Mouse (Mus musculus) layer of hippocampus, adult 9-10 months (tissue): ENCODE results near the gene Slc27a1.

ENCODE experiments used
- DNase-seq: peaks from one replicate; pipeline ENCODE4 v3.0.0; 2022; ENCODE audit warnings: low spot score

Slc27a1 gene

DNA sequence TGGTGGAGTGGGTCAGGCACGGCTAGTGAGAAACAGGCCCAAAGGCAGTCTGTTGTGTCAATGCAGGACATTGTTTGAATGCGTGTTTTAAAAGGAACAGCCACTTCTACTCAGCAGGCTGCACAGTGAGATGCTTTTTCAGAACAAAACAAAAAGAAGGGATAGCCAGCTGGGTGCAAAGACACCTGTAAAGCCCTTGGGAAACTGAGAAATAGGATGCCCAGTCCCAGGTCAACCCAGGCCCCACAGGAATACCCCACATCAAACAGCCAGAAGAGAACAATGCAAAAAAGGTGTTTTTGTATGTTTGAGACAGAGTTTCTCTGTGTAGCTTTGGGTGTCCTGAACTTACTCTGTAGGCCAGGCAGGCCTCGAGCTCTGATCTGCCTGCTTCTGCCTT, 20.1 kb downstream of the Slc27a1 start:
- no peak for DNase-seq

DNA sequence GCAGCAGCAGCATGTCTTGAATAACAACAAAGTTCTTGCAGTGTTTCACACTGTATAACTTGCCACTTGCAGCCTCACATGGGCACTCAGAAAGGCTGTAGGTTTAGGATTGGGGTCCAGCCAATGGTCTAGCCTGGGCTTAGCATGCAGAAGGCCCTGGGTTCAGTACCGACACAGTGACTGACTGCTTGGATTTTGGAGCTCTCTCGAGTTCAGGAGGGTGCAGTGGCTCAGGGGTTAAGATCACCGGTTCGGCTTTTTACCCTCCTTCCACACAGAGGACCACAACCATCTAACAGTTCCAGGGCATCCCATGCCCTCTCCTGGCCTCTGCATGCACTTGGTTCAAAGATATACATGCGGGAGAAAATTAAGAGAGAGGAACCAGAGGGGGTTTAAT, 22.3 kb downstream of the Slc27a1 start:
- no peak for DNase-seq

DNA sequence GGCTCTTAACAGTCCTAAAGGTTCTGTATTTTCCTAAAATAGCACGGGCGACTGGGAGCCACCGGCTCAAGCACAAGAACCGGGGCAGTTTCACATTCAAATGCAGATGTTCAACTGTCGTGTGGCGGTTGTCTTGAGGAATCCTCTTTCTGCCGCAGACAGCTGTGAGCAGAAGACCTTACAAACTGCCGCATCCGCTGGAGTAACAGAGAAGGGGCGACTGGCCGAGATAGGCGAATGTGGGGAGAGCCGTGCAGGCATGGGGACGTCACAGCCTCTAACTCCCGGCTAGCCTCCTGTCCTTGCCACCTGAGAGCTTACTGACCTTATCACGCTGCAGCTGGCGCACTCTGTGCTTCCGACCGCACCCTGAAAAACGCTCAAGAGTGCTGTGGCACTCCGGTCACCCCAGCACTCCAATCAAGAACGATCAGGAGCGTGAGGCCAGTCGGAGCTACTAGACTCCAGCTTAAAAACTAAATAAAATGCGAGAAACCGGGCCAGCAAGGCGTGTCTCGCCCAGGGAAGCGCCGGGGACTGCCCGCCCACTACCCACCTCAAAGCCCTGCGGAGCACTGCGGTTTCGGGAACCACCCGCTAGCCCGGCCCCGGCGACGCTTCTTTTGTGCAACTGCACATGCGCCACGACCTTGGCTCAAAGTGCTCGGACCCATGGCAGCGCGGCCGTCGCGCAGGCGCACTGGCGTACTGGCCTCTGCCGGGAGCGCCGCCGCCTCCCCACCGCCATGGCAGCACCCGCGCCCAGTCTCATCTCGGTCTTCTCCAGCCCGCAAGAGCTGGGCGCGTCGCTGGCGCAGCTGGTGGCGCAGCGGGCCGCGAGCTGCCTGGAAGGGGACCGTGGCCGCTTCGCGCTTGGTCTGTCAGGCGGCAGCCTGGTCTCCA, 23.0 kb downstream of the Slc27a1 start, which contains the start of gene Pgls:
Gene Pgls (plus strand): TSS at position 706 of the 903 bp plus-strand sequence.
- peak; percentile 91 for DNase-seq

DNA sequence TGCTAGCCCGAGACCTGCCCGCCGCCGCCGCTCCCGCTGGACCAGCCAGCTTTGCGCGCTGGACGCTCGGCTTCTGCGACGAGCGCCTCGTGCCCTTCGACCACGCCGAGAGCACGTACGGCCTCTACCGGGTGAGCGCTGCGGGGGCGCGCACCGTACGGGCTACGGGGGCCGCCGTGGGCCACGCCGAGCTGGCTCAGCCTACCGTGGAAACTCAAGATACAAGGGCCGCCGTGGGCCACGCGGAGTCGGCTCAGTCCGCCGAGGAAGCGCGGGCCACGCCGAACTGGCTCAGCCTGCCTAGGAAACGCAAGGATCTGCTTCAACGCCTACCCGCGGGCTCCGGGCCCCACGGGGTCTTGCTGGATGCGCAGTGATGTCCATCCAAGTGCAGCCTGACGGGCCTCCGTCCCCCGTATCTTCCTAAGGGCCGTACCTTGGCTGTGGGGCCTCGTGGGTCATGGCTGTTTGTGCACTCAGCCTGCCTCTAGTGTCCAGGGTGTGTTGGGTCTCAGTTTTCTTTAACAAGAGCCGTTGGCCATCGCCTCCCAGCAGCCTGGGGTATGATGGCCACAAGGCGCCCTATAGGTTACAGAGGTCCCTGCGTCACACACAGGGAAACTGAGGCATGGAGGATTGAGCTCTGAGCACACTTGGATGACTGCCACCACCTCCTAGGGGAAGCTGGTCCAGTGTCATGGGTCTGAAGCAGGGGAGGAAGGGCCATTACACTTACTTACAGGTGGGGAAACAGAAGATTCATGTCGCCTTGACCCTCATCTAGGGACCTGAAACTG, 23.9 kb downstream of the Slc27a1 start:
- peak; percentile 65 for DNase-seq

DNA sequence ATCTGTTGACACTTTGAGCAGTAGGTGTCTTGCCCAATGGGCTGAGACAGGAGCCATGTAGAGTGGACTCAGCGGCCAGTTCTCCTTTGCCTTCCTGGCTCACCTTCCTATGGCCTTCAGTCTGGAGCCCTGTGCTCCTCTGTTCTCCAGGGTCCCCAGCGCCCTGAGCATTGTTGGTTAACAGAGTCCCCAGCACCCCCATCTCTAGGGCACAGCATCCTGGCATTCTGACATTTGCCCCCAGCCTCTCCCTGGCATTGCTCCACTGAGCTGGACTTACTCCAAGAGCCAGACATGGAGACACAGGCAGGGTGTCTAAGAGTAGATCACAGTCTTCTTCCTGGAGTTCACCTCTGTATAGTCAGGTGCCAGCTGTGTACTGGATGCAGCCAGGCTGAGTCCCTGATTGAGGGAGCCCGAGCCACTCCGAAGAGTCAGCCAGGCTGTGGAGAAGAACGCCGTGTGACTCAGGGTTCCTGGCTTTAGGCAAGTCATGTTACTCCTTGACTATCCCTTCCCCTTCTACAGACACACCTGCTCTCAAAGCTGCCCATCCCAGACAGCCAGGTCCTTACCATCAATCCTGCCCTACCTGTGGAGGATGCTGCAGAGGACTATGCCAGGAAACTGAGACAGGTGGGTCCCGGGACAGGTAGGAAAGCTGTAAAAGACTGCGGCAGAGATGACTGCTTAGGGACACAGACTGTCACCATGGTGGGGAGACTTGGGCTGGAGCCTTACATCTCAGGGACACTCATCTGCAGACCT, 25.1 kb downstream of the Slc27a1 start:
- DNase-seq = no peak

DNA sequence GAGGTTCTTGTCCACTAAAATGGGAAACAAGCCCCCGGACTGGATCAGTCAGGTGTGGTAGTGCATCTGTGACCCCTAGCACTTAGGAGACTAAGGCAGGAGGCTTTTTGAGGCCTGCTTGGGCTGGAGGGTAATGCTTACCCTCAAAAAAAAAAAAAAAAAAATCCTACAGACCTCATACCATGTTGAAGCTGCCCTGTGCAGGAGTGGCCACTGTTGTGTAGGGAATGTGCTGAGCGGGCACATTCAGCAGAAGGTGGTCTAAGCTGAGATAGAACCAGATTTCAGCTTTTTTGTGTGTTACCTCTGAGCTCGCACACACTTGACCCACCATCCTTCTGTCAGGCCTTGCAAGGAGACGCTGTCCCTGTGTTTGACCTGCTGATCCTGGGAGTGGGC, 25.6 kb downstream of the Slc27a1 start:
- DNase-seq = no peak

DNA sequence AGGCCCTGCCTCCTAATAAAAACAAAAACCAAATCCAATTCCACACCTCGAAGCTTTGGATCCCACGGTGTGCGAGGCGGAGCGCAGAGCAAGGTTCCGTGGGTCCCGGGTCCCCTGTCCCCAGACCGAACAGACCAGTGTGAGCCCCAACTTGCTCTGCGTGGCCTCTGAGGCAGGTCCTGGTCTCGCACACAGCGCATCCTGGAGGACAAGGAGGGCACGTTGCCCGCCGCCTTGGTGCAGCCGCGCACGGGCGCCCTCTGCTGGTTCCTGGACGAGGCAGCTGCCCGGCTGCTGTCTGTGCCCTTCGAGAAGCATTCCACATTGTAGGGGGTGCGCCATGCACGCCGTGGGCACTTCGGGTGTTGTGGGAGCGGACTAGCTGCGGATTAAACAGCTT, 27.2 kb downstream of the Slc27a1 start:
- DNase-seq = peak; percentile 82

DNA sequence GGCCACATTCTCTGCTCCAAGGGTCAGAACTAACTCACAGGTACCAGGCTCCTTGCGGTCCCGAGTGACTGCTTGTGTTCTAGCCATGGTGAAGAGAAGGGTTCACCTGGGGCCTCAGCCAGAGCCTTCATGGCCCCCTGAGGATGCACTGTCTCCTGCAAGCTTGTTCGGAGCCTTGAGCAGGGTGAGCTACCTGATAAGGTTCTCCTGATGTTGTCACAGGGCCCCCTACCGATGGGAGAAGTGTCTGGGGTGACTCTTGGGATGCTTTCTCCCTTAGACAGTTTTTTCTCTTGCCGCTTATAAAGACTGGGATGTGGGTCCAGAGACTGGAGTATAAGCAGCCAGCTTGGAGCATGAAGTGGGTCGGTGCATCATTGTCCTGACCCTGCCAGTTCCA, 27.7 kb downstream of the Slc27a1 start:
- no peak for DNase-seq

DNA sequence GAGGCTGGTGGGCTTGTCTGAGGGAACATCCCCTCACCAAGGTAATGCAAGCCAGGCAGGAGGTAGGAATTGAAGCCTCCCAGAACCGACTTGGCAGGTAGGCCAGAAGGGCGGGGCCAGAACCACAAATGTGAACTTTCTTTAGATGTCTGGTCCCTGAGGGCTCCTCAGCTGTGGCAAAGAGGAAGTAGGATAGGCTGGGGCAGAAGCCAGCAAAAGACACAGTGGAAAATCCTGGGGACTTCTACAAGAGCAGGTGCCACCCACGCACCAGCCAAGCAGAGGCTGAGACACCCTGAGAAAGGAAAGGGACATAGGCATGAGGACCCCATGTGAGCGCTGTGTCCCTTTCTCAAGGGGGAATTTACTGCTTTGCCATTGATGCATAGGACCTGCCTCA, 28.1 kb downstream of the Slc27a1 start:
- DNase-seq = no peak

DNA sequence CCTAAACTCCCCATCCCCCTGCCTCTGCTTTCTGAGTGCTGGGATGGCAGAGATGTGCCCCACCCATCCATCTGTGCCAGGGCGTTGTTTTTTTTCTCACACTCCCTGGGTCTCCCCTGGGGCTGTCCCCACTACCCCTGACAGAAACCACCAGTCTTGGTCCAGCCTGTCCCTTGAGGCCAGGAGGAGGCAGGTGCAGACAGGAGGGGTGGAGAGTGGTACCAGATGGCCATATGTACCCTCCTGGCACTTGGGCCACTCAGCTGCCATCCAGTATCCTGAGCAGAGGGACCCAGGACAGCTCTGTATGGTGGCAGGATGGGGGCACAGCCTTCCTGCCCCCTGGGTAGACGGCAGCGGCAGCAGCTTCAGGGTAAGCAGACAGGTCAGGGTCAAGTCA, 28.8 kb downstream of the Slc27a1 start, which contains the start of gene Fam129c:
Gene Fam129c (plus strand): TSS at position 198 of the 400 bp plus-strand sequence.
- no peak for DNase-seq

DNA sequence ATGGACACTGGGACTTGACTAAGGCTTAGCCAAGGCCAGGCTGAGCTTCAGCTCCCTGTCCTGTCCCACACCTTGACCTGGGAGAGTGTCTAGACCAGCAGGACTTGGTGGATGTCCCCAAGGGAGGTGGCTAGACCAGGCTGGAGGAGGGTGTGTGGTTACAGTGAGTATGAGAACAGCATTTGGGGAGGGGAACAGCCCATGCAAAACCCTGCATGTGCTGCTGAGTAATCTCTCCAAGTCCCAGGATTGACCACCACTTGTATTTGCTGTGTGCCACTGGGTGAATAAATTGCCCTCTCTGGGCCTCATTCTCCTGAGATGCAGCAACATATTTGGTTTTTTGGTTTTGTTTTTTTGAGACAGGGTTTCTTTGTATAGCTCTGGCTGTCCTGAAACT, 29.7 kb downstream of the Slc27a1 start:
- DNase-seq = no peak

DNA sequence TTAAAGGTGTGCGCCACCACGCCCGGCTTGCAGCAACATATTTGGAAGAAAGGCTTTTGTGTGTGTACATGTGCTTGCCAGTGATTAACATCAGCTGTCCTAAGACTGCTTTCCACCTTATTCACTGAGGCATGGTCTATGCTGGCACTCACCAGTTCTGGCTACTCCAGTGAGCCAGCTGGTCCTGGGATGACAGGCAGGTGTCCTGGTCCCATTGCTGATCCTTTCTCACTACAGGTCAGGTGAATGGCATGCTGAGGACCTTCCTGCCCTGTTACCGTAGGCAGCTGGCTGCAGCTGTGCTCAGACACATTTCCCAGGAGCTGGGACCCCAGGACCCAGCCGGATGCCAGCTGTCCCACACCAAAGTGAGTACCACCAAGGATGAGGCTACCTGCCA, 30.2 kb downstream of the Slc27a1 start:
- no peak for DNase-seq

DNA sequence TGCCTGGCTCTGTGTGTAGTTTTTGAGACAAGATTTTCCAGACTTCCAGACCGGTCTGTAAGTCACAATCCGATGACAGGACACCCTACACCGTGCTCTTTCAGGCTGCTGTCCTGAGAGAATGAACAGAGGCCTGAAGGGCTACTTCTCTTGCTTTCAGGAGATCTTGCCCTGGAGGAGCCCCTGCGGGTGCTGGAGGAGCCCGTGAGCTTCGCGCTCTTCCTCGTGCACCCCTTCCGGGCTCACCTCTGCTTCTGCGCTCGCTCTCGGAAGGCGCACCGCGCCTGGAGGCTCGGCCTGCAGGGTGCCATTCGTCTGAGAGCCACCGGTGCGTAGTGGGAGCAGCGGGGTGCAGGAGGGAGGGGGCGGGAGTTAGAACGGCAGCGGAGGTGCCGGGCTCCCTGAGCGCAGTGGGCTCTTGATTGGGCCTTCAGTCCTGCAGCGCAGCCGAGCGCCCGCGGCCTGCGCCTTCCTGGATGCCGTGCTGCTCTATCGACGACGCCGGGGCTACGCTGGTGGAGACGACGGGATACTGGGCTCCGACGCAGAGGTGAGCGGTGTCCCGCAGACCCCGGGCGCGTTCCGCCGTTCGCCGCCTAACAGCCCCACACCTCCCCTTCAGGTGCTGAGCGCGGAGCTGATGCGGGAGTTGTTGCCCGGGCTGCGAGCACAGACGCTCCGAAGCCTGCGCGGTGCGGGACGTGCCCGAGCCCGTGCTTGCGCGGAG, 33.4 kb downstream of the Slc27a1 start:
- no peak for DNase-seq

DNA sequence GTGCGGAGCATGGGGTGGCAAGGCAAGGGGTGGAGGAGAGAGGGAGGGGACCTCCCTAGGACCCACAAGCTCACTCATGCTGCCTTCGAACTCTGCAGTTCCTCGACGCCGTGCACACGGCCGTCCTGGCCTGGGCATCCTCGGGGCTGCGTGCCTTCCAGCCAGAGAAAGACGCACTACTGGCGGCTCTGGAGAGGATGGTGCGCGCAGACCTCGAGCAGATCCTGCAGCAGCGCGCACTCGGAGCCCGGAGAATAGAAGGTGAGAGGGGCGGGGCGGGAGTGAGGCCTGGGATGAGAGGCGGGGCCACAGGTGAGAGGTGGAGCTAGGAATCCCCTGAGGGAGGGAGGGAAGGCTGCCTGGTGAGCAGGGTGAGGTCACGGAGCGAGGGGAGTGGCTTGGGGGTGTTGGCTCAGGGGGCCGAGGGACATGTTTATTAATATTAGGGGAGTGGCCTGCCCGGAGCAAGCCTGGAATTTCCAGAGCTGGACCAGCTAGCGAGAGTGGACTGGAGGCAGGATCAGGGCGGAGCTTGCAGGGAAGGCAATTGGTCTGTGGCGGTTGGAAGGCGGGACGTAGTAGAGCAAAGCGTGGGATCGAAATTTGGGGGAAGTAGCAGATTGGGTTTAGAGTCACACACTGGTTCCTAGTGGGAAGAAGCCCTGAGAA, 34.1 kb downstream of the Slc27a1 start:
- DNase-seq = no peak

DNA sequence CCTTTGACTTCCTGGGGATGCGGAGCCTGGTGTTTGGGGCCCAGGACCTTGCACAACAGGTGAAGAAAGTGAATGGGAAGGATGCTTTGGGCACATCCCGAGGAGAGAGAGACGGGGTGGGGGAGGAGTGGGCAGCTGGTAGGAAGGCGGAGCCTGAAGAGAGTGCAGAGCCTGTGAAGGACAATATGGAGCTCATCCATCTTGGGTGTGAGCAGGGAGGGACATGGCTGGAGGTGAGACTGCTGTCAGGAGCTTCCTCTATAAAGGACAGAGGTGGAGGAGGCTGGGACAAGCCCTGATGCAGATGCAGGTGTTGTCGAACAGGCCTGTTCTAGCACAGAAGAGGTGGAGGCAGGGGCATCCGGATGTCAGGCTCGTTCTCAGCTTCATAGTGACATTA, 35.3 kb downstream of the Slc27a1 start:
- no peak for DNase-seq

DNA sequence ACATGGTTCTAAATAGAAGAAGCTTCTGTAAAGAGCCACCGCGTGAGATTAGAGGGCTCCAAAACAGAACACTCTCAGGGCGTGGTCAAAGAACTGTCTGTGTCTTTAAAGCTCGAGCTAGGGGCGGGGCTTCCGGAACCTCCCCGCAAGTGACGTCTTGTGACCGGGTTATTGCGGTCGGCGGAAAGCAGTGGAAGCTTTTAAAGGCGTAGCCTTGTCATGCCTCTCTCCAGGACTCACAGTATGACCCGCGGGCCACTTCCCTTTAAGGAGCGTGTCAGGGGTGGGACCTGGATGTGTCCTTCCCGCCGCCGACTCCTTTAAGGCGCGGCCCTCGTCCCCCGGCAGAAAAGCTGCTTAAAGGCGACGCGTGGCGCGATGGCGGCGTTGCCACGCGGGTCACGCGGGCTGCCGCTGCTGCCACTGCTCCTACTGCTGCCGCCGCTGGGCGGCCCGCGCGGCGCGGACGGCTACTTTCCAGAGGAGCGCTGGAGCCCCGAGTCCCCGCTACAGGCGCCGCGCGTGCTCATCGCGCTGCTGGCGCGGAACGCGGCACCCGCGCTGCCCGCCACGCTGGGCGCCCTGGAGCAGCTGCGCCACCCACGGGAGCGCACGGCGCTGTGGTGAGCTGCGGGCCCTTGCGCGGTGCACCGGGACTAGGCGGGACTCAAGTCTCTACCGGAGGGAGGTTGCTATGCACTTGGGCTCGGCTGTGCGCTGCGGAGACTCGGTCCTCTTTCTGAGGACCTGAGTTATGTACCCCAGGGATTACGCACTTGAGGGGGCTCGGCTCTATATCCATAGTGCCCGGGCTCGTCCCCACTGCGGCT, 42.4 kb downstream of the Slc27a1 start, which contains the start of gene Colgalt1:
Gene Colgalt1 (plus strand): TSS at position 177 of the 830 bp plus-strand sequence.
- peak; percentile 95 for DNase-seq

DNA sequence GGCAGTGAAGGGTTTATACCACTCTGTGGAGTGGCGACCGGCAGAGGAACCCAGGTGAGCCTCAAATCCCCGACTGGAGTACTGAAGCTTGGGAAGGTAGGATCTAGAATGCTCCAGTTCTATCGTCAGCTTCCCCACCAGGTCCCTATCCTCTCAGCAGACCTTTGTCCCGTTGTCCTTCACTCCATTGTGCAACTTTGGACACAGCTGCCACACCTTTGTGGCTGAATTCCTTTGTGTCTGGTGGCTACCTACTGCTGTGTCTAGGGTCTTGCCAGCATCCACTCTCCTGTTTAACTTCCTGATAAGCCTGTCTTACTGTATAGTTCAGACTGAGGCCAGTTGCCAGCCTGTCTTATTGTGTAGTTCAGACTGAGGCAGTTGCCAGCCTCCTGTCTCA, 43.5 kb downstream of the Slc27a1 start:
- DNase-seq = no peak

DNA sequence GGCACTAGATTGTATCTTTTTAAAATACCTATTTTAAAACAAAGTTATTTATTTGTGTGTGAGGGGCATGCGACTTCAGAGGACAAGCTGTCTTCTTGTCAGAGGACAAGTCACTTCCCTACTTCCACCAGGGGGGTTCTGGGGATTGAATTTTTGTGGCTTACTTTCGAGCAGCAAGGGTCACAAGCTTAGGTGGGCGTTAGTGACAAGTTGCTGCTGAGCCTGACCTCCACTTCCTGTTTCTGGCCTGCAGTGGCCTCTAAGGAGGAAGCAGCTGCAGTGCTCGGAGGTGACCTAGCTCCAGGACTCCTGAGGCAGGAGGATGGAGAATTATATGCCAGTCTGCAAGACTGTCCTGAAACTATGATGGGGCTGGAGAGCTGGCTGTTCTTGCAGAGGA, 44.7 kb downstream of the Slc27a1 start:
- DNase-seq = no peak

DNA sequence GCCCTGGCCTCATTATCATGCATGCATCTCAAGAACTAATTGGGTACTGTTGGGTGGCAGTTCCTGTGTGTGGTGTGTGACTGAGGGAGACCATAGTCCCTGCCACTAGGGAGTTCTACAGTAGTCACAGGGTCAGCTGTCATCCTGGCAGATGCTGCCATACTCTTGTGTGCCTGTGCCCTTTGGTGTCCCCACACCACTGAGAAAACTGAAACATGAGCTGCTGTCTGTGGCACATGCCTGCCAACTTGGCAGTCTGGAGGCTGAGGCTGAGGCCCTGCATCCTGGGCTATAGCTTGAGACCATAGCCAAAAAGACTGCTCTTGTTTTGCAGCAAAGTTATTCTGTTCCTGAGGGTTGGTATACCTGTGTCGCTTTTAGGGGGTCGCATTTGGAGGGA, 51.1 kb downstream of the Slc27a1 start:
- DNase-seq = no peak

DNA sequence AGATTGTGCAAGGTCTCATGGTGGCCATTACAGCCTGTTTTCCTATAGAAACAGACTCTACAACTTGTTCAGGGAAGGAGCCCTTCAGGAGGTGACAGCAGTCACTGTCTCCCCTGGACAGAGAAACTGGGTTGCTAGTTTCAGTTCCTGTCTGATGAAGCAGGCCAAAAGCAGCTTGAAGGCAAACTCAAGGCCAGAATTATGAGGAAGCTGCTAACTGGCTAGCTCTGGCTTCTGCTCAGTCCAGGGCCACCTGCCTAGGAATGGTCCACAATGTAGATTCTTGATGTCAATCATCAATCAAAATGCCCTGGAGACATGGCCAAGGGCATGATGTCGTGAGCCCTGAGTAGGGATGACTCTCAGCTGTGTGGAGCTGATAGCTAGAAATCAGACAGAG, 56.4 kb downstream of the Slc27a1 start:
- DNase-seq = no peak
